Mouse (Mus musculus): Measurements from ENCODE around the gene Mical3.
A peak's percentile ranks its signal among the peaks of the same experiment; 100 is the strongest.

The Mical3 gene

GRCm38 (mm10) chr6:121130773-121131172, at the start of gene Mical3:
Mical3 (minus strand) TSS chr6:121130999.
- no peak for DNase-seq (ENCODE audit: low spot score)

DNA sequence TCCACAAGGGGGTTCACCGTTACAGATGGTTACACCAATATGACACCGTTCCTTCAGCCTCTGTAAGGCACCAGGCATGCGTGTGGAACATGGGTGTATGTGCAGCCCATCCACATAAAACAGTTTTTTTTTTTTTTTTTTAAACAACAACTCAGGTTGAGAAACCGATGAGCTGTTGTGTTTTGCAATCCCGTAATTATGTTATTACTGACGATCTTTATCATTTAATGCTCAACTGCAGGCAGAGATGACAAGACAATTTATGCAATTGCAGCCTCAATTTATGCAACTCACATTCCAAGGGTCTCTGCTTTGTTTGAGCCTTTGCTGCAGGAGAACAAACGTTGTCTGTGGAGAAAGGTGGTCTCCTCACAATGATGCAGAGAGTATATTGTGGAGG, 49.0 kb upstream of the Mical3 start:
- DNase-seq (ENCODE audit: low spot score): no peak

DNA sequence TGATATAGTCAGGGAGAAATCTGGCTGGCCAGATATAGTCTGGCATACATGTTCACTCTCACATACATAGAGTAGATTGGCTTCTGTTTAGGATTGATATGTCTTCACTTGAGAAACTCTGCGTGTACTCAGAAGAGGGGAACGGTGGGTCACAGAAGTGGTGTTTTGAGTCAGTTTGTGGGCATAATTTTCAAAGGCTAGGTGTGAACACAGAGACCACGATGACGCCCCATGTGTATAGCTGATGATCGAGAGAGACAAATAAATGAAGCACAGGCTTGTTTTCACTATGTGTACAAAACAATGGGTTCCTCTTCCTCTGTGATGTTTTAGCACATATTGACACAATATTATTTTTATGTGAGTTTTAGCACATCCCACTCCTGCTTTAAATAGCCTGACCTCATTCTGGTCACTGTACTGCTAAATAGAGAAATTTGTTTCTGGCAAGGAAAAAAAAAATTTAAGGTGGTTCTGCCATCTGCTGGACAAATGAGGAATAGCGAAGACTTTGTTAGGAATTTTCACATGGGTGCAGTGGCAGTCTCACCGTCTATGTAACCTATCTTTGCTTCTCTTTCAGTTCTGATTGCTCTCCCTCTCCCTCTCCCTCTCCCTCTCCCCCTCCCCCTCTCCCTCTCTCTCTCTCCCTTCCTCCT, 48.0 kb upstream of the Mical3 start:
- peak; percentile 76 for DNase-seq (ENCODE audit: low spot score)

DNA sequence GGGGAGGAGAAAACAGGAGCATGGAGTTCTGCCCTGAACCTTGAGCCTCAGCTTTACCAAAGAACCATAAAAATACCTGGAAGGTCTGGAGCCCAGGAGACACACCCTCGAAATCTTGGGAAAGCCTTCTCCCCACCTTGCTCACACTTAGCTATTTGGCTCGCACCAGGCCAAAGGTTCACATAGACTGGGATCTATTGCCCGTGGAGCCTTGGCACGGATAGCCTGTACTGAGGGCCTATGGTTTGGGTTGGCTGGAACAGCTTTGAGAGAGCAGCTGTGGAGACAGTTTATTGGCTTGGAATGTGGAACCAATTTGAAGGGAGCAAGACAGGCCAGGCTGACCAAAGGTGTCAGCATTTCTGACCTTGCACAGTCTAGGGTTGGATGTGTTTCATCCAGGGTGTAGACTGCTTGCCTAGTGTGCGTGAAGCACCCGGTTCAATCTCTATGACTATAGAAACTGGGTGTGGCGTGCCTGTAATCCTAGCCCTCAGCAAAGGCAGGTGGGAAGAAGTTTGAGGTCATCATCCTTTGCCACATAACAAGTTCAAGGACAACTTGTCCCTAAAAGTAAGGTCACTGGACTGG, 46.4 kb upstream of the Mical3 start:
- no peak for DNase-seq (ENCODE audit: low spot score)

- no peak for DNase-seq (ENCODE audit: low spot score)
Measured at GRCm38 (mm10) chr6:121176731-121177098, 45.9 kb upstream of the Mical3 start.

GRCm38 (mm10) chr6:121176011-121176730, 45.4 kb upstream of the Mical3 start:
- DNase-seq (ENCODE audit: low spot score): no peak

DNA sequence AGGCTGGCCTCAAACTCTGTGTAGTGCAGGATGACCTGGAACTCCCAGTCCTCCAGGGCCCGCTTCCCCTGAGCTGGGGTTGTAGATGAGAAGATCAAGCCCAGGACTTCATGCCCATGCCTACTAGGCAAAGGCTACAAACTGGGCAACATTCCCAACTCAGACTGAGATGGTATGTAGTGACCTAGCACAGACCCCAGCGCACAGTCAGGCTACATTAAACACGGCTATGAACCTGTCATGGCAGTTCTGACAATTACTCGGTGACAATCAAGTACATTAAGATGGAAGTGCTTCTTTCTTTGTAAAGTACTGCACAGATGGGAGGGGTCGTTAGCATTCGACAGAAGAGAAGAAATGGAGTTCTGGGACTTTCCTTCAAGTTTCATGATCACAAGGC, 44.0 kb upstream of the Mical3 start:
- no peak for DNase-seq (ENCODE audit: low spot score)

GRCm38 (mm10) chr6:121173471-121173870, 42.7 kb upstream of the Mical3 start:
- DNase-seq (ENCODE audit: low spot score): no peak

GRCm38 (mm10) chr6:121171102-121171501, 40.3 kb upstream of the Mical3 start:
- DNase-seq (ENCODE audit: low spot score): no peak

DNA sequence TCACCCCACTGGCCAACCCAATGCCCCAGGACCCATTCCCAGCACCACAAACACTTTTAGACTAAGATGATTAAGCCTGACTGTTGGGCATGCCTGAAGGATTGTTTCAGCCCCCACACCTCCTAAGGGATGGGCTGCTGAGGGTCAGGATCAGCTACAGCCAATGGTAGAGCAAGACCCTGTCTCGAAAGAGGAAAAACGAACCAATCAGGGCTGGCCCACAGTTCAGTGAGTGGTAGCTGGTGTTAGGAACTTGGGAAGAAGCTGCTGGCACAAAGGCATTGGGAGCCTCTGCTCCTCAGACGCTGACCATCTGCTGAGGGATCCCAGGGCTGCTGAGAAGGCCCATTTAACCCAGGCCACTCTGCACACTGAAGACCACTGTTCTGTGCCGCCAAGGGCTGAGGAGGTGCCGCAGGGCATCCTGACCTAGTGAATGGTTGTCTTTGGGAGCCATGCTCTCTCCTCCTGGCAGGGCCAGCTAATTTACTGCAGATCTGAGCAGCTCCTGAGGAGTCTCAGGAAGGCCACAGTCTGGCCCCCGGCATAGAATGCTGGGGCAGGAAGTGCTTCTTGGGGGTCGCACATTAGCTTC, 36.7 kb upstream of the Mical3 start:
- DNase-seq (ENCODE audit: low spot score): no peak

GRCm38 (mm10) chr6:121166098-121166552, 35.3 kb upstream of the Mical3 start:
- DNase-seq (ENCODE audit: low spot score): no peak

- DNase-seq (ENCODE audit: low spot score): no peak
Measured at GRCm38 (mm10) chr6:121162616-121163015, 31.8 kb upstream of the Mical3 start.

- no peak for DNase-seq (ENCODE audit: low spot score)
Measured at GRCm38 (mm10) chr6:121160126-121160525, 29.3 kb upstream of the Mical3 start.

DNA sequence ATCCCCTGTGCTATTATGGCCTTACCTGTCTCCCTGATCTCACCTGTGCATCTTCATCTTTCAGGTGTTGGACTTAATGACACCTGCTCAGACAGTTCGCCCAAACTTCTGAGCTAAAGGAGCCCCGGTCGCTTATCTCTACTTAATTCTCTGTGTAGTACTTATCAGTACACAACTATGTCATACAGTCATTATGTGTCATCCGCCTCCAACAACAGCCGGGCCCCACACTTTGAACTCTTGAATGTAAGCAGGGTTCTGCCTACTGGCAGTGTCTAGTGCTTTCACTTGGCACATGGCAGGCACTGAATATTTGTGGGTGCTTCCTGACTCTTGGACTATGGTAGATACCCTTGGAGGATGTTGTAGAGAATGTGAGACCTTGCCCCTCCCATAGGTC, 28.8 kb upstream of the Mical3 start:
- DNase-seq (ENCODE audit: low spot score): no peak

DNA sequence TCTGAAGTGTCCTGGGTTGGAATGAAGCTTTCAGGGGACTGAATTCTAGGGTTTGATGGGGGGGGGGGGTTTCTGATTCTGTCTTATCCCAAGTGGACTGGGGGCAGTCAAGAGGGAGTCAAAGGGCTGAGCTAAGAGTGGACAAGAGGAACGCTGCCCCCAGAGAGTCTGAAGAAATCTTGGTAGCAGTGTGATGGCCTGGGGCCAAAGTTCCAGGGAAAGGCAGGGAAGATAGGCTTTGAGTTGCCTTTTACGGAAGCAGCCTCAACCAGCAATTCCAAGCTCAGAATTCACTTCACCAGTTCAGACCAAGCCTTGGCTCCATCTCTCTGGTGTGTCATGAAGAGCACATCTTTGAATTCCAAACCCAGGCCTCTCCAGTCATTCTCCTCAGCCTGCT, 25.2 kb upstream of the Mical3 start:
- DNase-seq (ENCODE audit: low spot score): no peak

DNA sequence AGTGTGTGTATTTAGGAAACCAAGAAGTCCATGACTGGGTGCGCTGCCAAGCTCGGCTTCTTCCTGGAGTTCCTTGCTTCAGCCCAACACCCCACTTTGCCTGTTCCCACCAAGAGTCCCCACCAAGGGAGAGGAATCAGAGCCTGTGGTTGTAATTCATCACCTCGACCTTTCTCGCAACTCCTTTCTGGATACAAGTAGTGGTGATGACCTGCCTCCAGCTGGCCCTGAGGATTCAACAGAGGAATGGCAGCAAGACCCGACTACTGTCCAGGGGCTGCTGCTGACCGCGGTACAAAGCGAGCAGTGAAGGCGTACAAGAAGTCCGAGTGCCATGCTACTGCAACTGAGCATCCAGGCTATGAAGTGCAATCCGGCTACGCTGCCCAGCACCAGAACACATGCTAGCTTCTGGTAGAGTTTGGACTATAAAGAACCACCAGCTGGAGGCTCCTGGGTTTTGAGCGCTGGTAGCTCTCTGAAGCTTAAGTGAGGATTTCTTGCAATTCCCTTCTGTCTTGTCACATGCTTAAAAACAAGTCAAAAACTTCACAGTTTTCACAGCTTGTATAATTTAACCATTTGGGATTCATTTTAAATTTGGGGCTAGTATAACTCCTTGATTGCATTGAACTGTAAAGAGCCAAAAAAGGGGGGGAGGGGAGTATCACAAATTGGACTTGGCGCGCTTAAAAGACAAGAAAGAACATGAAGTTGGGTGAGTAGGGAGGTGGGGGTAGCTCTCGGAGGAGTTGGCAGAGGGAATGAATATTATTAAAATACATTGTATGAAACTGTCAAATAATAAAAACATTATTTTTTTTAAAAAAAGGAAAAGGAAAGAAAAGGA, 23.9 kb upstream of the Mical3 start:
- DNase-seq (ENCODE audit: low spot score): no peak

DNA sequence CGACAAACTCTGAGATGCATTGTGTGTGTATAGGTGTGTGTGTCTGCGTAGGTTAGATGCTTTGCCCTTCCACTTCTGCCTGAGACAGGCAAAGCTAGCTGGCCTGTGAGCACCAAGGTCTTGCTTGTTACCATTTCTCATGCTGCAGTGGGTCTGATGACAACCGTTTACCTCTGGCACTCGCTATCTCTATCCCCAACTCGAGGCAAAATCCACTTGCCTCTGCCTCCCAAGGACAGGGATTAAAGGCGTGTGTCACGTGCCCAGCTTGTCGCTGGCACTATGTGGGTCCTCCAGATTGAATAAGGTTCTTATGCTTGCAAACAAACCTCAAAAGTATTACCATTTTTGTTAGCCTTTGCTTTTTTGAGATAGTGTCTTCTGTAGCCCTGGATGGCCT, 22.4 kb upstream of the Mical3 start:
- DNase-seq (ENCODE audit: low spot score): no peak

GRCm38 (mm10) chr6:121151732-121152131, 20.9 kb upstream of the Mical3 start:
- peak; percentile 65 for DNase-seq (ENCODE audit: low spot score)

GRCm38 (mm10) chr6:121150126-121150525, 19.3 kb upstream of the Mical3 start:
- no peak for DNase-seq (ENCODE audit: low spot score)

- DNase-seq (ENCODE audit: low spot score): no peak
Measured at GRCm38 (mm10) chr6:121149420-121149819, 18.6 kb upstream of the Mical3 start.

- DNase-seq (ENCODE audit: low spot score): no peak
Measured at GRCm38 (mm10) chr6:121148360-121148759, 17.6 kb upstream of the Mical3 start.

GRCm38 (mm10) chr6:121146798-121147197, 16.0 kb upstream of the Mical3 start:
- no peak for DNase-seq (ENCODE audit: low spot score)
